Comparison of ENCODE assay signal across 17 mouse cellular contexts in genomic region chr10:84585294-84585650, GRCm38 (mm10). TPM values are rescaled to one million over a fixed set of nuclear protein-coding genes. Genes with fewer than 3 reads are reported as not detected.
DNase-seq lines count a peak whose midpoint lies in the region; ATAC-seq and TF ChIP-seq lines count a peak whose summit lies in the region.
"Had no signal": no experiment of that assay in that cellular context is flagged by ENCODE, and none has a peak within 500 bp of the region (broad histone marks: within the 10 kb centered on the region; RNA-seq: fewer than 3 reads in every experiment).

No protein-coding gene starts in this region.

- no peak overlapping the region for H3K27ac ChIP-seq in heart, embryonic 14.5 days (replicated peaks in 1 of 2; ENCODE audit: control insufficient read depth in 1 of 2, insufficient read depth in 1 of 2, low read depth in 2 of 2, low read length in 2 of 2)
- H3K27ac ChIP-seq in bone marrow, adult 2 months (ENCODE audit: control insufficient read depth, insufficient read depth, low read depth, low read length, poor library complexity), result peak overlapping the region; percentile 56; the same call in 1 of the 2 replicates
- H3K27ac ChIP-seq: embryonic facial prominence, embryonic 10.5 days; hindbrain, embryonic 13.5 days; hindbrain, postnatal 0 days; intestine, embryonic 15.5 days had no signal

- no peak for DNase-seq in heart, adult 9 months (ENCODE audit: low spot score in 2 of 2)
- DNase-seq in frontal cortex, postnatal 14 days (ENCODE audit: low spot score in 2 of 2), result no peak
- no peak for DNase-seq in cerebellum, adult 18-20 months
- DNase-seq: cerebellum, adult 2 months; gastrocnemius, postnatal 25 days; heart, adult 11 months; kidney, adult 18-20 months had no signal

- 0 out of 2 replicates have a peak overlapping the region, but pooled peaks have one; percentile 32 for H3K4me2 ChIP-seq in heart, embryonic 14.5 days (ENCODE audit: low read length)
- H3K4me2 ChIP-seq in myocyte (ENCODE audit: low read depth), result peak overlapping the region; percentile 62
- H3K4me2 ChIP-seq: hindbrain, embryonic 13.5 days; intestine, embryonic 15.5 days had no signal

- H3K4me3 ChIP-seq in heart, embryonic 14.5 days (ENCODE audit: control insufficient read depth in 1 of 2, insufficient read depth in 1 of 2, low read depth in 1 of 2, low read length in 2 of 2), result no peak overlapping the region
- H3K4me3 ChIP-seq in bone marrow, adult 2 months (replicated peaks; ENCODE audit: control insufficient read depth, low read depth, low read length), result no peak overlapping the region
- no peak overlapping the region for H3K4me3 ChIP-seq in myocyte
- H3K4me3 ChIP-seq: embryonic facial prominence, embryonic 10.5 days; hindbrain, embryonic 13.5 days; intestine, embryonic 15.5 days had no signal

- no peak for ATAC-seq in heart, embryonic 14.5 days (ENCODE audit: insufficient number of reproducible peaks, insufficient read depth, low FRiP score, low read depth)
- peak; percentile 71 for ATAC-seq in granulocyte monocyte progenitor cell, adult 5-6 weeks (replicated peaks; ENCODE audit: poor library complexity, severe bottlenecking)
- ATAC-seq: forebrain, embryonic 14.5 days; hindbrain, postnatal 0 days; intestine, embryonic 15.5 days had no signal

- TF ChIP-seq POLR2A in bone marrow, adult 2 months (IDR thresholded peaks at IDR 0.05; ENCODE audit: borderline replicate concordance, control insufficient read depth, low read depth, low read length), result no peak
- no peak for TF ChIP-seq POLR2A in myocyte (IDR thresholded peaks at IDR 0.05; ENCODE audit: insufficient read length, low read depth)

- H3K79me2 ChIP-seq in myocyte (ENCODE audit: control insufficient read depth, insufficient read depth), result no peaks in the 10 kb centered on the region

- H3K36me3 ChIP-seq in heart, embryonic 14.5 days (ENCODE audit: control insufficient read depth, insufficient read depth, low read length), result peaks cover 15% of the 10 kb centered on the region
- no peaks in the 10 kb centered on the region for H3K36me3 ChIP-seq in myocyte (ENCODE audit: control insufficient read depth, insufficient read depth)
- H3K36me3 ChIP-seq: embryonic facial prominence, embryonic 10.5 days; intestine, embryonic 15.5 days had no signal

- no peak overlapping the region for H3ac ChIP-seq in myocyte (ENCODE audit: control insufficient read depth, insufficient read length)

- peaks cover 5 to 33% of the 10 kb centered on the region in 2 experiments for H3K4me1 ChIP-seq in heart, embryonic 14.5 days (ENCODE audit: control insufficient read depth in 2 of 2, insufficient read depth in 2 of 2, low read length in 2 of 2)
- H3K4me1 ChIP-seq in bone marrow, adult 2 months (ENCODE audit: control insufficient read depth, insufficient read depth, low read length), result peaks cover 11% of the 10 kb centered on the region
- H3K4me1 ChIP-seq: hindbrain, embryonic 13.5 days; intestine, embryonic 15.5 days had no signal

- TF ChIP-seq CTCF in bone marrow, adult 2 months (IDR thresholded peaks at IDR 0.05; ENCODE audit: control insufficient read depth, insufficient read depth, low read length), result no peak

- no peaks in the 10 kb centered on the region for H3K9me3 ChIP-seq in heart, embryonic 14.5 days (ENCODE audit: control insufficient read depth, low read length)
- H3K9me3 ChIP-seq: embryonic facial prominence, embryonic 10.5 days; G1E; hindbrain, embryonic 13.5 days; intestine, embryonic 15.5 days had no signal

- no peak overlapping the region for H3K9ac ChIP-seq in heart, embryonic 14.5 days (ENCODE audit: low read length)
- H3K9ac ChIP-seq: hindbrain, embryonic 13.5 days; intestine, embryonic 15.5 days had no signal

- no peaks in the 10 kb centered on the region for H3K27me3 ChIP-seq in heart, embryonic 14.5 days (ENCODE audit: control insufficient read depth, insufficient read depth, low read length)
- H3K27me3 ChIP-seq in myocyte (ENCODE audit: control insufficient read depth, insufficient read depth, insufficient read length), result no peaks in the 10 kb centered on the region
- H3K27me3 ChIP-seq: hindbrain, embryonic 13.5 days; intestine, embryonic 15.5 days had no signal

- WGBS in heart, embryonic 14.5 days, result 61% methylated on average over 2 of the region's 2 CpGs
- WGBS in bone marrow, adult 2 months, result 31% methylated on average over 2 of the region's 2 CpGs

TF ChIP-seq in myocyte, 11 proteins besides CTCF, POLR2A, EP300 and RAD21:
- TF ChIP-seq MYOD1 (IDR thresholded peaks at IDR 0.05; ENCODE audit: control insufficient read depth in 1 of 3, insufficient read length in 2 of 3, low read depth in 2 of 3) (no peak), MYOG (IDR thresholded peaks at IDR 0.05; ENCODE audit: control insufficient read depth in 1 of 3, insufficient read depth in 1 of 3, insufficient read length in 2 of 3, low read depth in 2 of 3) (no peak), SRF (IDR thresholded peaks at IDR 0.05; ENCODE audit: control insufficient read depth, insufficient read length, low read depth) (no peak), TCF3 (IDR thresholded peaks at IDR 0.05; ENCODE audit: insufficient read length, low read depth) (no peak), CEBPB (IDR thresholded peaks at IDR 0.05; ENCODE audit: insufficient read depth, poor library complexity, severe bottlenecking) (no peak), TCF12 (IDR thresholded peaks at IDR 0.05; ENCODE audit: insufficient read depth, poor library complexity, severe bottlenecking) (no peak), REST (IDR thresholded peaks at IDR 0.05; ENCODE audit: insufficient read depth, insufficient read length) (no peak), MAX (IDR thresholded peaks at IDR 0.05; ENCODE audit: low read depth) (no peak), POLR2AphosphoS2 (IDR thresholded peaks at IDR 0.05; ENCODE audit: insufficient read length, low read depth) (no peak), USF1 (IDR thresholded peaks at IDR 0.05; ENCODE audit: low read depth) (no peak), E2F4 (IDR thresholded peaks at IDR 0.05; ENCODE audit: insufficient read depth) (no peak)

RNA-seq across cellular contexts. Expression of gene Tcp11l2, which starts 8.8 kb away (rescaled TPM):
- 36.2 and 36.6 TPM in 2 replicates for polyA plus RNA-seq in heart, embryonic 14.5 days (2014; fragmentation: Nextera tagmentation; extraction: Ambion mirVana)
- 35.7 and 37.2 TPM in 2 replicates for polyA plus RNA-seq in bone marrow, adult 2 months (2011; ENCODE audit: insufficient read depth, insufficient read length, low replicate concordance, missing spikeins)
- 15.6 and 18.3 TPM in 2 replicates for total RNA-seq in granulocyte monocyte progenitor cell, adult 5-6 weeks (2014; fragmentation: Nextera tagmentation)
- total RNA-seq in granulocyte monocyte progenitor cell, adult 5-6 weeks (2017), result 8.9 and 9.5 TPM in 2 replicates
- 10.3 TPM for polyA plus RNA-seq in myocyte (2012; fragmentation: generic; extraction: Trizol)

RNA-seq across cellular contexts. Expression of gene Polr3b, which starts 36.8 kb away (rescaled TPM):
- 12.4 and 12.9 TPM in 2 replicates for polyA plus RNA-seq in heart, embryonic 14.5 days (2014; fragmentation: Nextera tagmentation; extraction: Ambion mirVana)
- polyA plus RNA-seq in bone marrow, adult 2 months (2011; ENCODE audit: insufficient read depth, insufficient read length, low replicate concordance, missing spikeins), result 8.5 and 15.9 TPM in 2 replicates
- total RNA-seq in granulocyte monocyte progenitor cell, adult 5-6 weeks (2014; fragmentation: Nextera tagmentation), result 26.2 and 29.8 TPM in 2 replicates
- 32.8 and 46.9 TPM in 2 replicates for total RNA-seq in granulocyte monocyte progenitor cell, adult 5-6 weeks (2017)
- 8.5 TPM for polyA plus RNA-seq in myocyte (2012; fragmentation: generic; extraction: Trizol)

RNA-seq across cellular contexts. Expression of gene Ckap4, which starts 51.4 kb away (rescaled TPM):
- 106 and 116 TPM in 2 replicates for polyA plus RNA-seq in heart, embryonic 14.5 days (2014; fragmentation: Nextera tagmentation; extraction: Ambion mirVana)
- polyA plus RNA-seq in bone marrow, adult 2 months (2011; ENCODE audit: insufficient read depth, insufficient read length, low replicate concordance, missing spikeins), result 12.5 and 27.6 TPM in 2 replicates
- total RNA-seq in granulocyte monocyte progenitor cell, adult 5-6 weeks (2014; fragmentation: Nextera tagmentation), result 67.8 and 79.6 TPM in 2 replicates
- 55.7 and 58.3 TPM in 2 replicates for total RNA-seq in granulocyte monocyte progenitor cell, adult 5-6 weeks (2017)
- 58.8 TPM for polyA plus RNA-seq in myocyte (2012; fragmentation: generic; extraction: Trizol)
